Comparison of ENCODE assay signal across 8 mouse cellular contexts in genomic region chr15:99088292-99088691, GRCm38 (mm10). TPM values are rescaled to one million over a fixed set of nuclear protein-coding genes. Genes with fewer than 3 reads are reported as not detected.
DNase-seq lines count a peak whose midpoint lies in the region; ATAC-seq lines count a peak whose summit lies in the region.

No protein-coding gene starts in this region.

- peak overlapping the region; percentile 34 for H3K4me3 ChIP-seq in hindbrain, embryonic 12.5 days

- under 1% methylated on average over 24 of the region's 27 CpGs for WGBS in hindbrain, embryonic 12.5 days

- peak; percentile 80 for DNase-seq in T-cell, adult 2 months (ENCODE audit: low spot score)
- peak; percentile 46 for DNase-seq in cerebellum, adult 9-10 months
- DNase-seq in frontal cortex, postnatal 36 days (ENCODE audit: low spot score in 2 of 2) = peak; percentile 32 to 50
- peak; percentile 36 to 41 for DNase-seq in left cerebral cortex, postnatal 25 days (ENCODE audit: low spot score in 2 of 2)
- peak; percentile 72 to 76 for DNase-seq in right cerebral cortex, postnatal 10 days (ENCODE audit: low spot score in 2 of 2)
- DNase-seq in urinary bladder, postnatal 25 days (ENCODE audit: low spot score) = peak; percentile 75

- H3K36me3 ChIP-seq in hindbrain, embryonic 12.5 days = no peaks in the 10 kb centered on the region

- H3K27me3 ChIP-seq in hindbrain, embryonic 12.5 days = peaks cover 88% of the 10 kb centered on the region

- peak overlapping the region; percentile 32 for H3K27ac ChIP-seq in hindbrain, embryonic 12.5 days

- intact Hi-C loops in left cerebral cortex, postnatal 25 days (cut with DNase I) = no loop called here

- peaks cover 49% of the 10 kb centered on the region for H3K4me1 ChIP-seq in hindbrain, embryonic 12.5 days

- peak overlapping the region; percentile 53 for H3K9ac ChIP-seq in hindbrain, embryonic 12.5 days

- peak overlapping the region; percentile 51 for H3K4me2 ChIP-seq in hindbrain, embryonic 12.5 days (replicated peaks)

- H3K9me3 ChIP-seq in hindbrain, embryonic 12.5 days (replicated peaks) = no peaks in the 10 kb centered on the region

- peak; percentile 26; the same call in 1 of the 2 replicates for ATAC-seq in hindbrain, embryonic 12.5 days (ENCODE audit: low FRiP score)
- peak; percentile 92 for ATAC-seq in megakaryocyte progenitor cell, adult 5-6 weeks (replicated peaks; ENCODE audit: poor library complexity)

RNA-seq across cellular contexts. Expression of gene C1ql4, which starts 0.7 kb away (rescaled TPM):
- 18.4 and 18.7 TPM in 2 replicates for polyA plus RNA-seq in hindbrain, embryonic 12.5 days (2016; fragmentation: Nextera tagmentation; extraction: Ambion mirVana)
- not detected for total RNA-seq in left cerebral cortex, postnatal 25 days (2021)
- total RNA-seq in megakaryocyte progenitor cell, adult 5-6 weeks (2015) = not detected in 2 replicates
- total RNA-seq in megakaryocyte progenitor cell, adult 5-6 weeks (2017) = not detected in 2 replicates

RNA-seq across cellular contexts. Expression of gene Dnajc22, which starts 4.7 kb away (rescaled TPM):
- 3.2 and 3.3 TPM in 2 replicates for polyA plus RNA-seq in hindbrain, embryonic 12.5 days (2016; fragmentation: Nextera tagmentation; extraction: Ambion mirVana)
- under 1 TPM in 1 of 2 experiments, not detected in 1; 0.30 TPM for total RNA-seq in left cerebral cortex, postnatal 25 days (2021)
- not detected in 2 replicates for total RNA-seq in megakaryocyte progenitor cell, adult 5-6 weeks (2015)
- not detected in 2 replicates for total RNA-seq in megakaryocyte progenitor cell, adult 5-6 weeks (2017)

RNA-seq across cellular contexts. Expression of gene Troap, which starts 13.9 kb away (rescaled TPM):
- 24.1 and 29.2 TPM in 2 replicates for polyA plus RNA-seq in hindbrain, embryonic 12.5 days (2016; fragmentation: Nextera tagmentation; extraction: Ambion mirVana)
- under 1 TPM; 0.69 TPM for total RNA-seq in left cerebral cortex, postnatal 25 days (2021)
- 28.0 and 30.5 TPM in 2 replicates for total RNA-seq in megakaryocyte progenitor cell, adult 5-6 weeks (2015)
- total RNA-seq in megakaryocyte progenitor cell, adult 5-6 weeks (2017) = 19.8 and 25.7 TPM in 2 replicates

RNA-seq across cellular contexts. Expression of gene Prph, which starts 33.3 kb away (rescaled TPM):
- 23.3 and 35.6 TPM in 2 replicates for polyA plus RNA-seq in hindbrain, embryonic 12.5 days (2016; fragmentation: Nextera tagmentation; extraction: Ambion mirVana)
- 1 to 10 TPM; 1.4 to 1.6 TPM for total RNA-seq in left cerebral cortex, postnatal 25 days (2021)
- 0.07 TPM in 1 of 2 replicates, not detected in the other for total RNA-seq in megakaryocyte progenitor cell, adult 5-6 weeks (2015)
- not detected in 2 replicates for total RNA-seq in megakaryocyte progenitor cell, adult 5-6 weeks (2017)

RNA-seq across cellular contexts. Expression of gene Spats2, which starts 37.4 kb away (rescaled TPM):
- 72.7 and 73.6 TPM in 2 replicates for polyA plus RNA-seq in hindbrain, embryonic 12.5 days (2016; fragmentation: Nextera tagmentation; extraction: Ambion mirVana)
- 10 to 100 TPM; 36.2 to 37.0 TPM for total RNA-seq in left cerebral cortex, postnatal 25 days (2021)
- 0.27 TPM in 1 of 2 replicates, not detected in the other for total RNA-seq in megakaryocyte progenitor cell, adult 5-6 weeks (2015)
- total RNA-seq in megakaryocyte progenitor cell, adult 5-6 weeks (2017) = 0.25 and 0.44 TPM in 2 replicates

Comparison
In these comparisons a context has a peak if more than half of its experiments do, and no peak if none do; other contexts are left out.
1. Peak in every context shown above with its lines: DNase-seq, ATAC-seq, H3K4me3 ChIP-seq and H3K27ac ChIP-seq.
2. RNA of gene Troap, which starts 13.9 kb away (total RNA-seq): 19.8 to 30.5 TPM in megakaryocyte progenitor cell, adult 5-6 weeks; 0.69 TPM in left cerebral cortex, postnatal 25 days; every median in the first group is over 10 times any median in the second.